In genomic region chr7:122672981-122673380, GRCm38 (mm10) we compare ENCODE assay signal across 14 mouse cellular contexts. TPM values are rescaled to one million over a fixed set of nuclear protein-coding genes. Genes with fewer than 3 reads are reported as not detected.
A peak's percentile ranks its signal among the peaks of the same experiment; 100 is the strongest.
DNase-seq lines count a peak whose midpoint lies in the region; ATAC-seq lines count a peak whose summit lies in the region.
"Had no signal": no experiment of that assay in that cellular context is flagged by ENCODE, and none has a peak within 500 bp of the region (broad histone marks: within the 10 kb centered on the region; RNA-seq: fewer than 3 reads in every experiment).

No protein-coding gene starts in this region.

- ATAC-seq in forebrain, embryonic 16.5 days, result no peak
- no peak for ATAC-seq in forebrain, embryonic 12.5 days (ENCODE audit: low FRiP score)
- ATAC-seq in midbrain, embryonic 13.5 days, result no peak

- 40% methylated on average over 5 of the region's 5 CpGs for WGBS in forebrain, embryonic 16.5 days
- WGBS in forebrain, embryonic 12.5 days, result 49% methylated on average over 5 of the region's 5 CpGs
- 50% methylated on average over 5 of the region's 5 CpGs for WGBS in midbrain, embryonic 13.5 days
- 58% methylated on average over 5 of the region's 5 CpGs for WGBS in midbrain, embryonic 10.5 days

- H3K4me1 ChIP-seq in forebrain, embryonic 16.5 days (replicated peaks; ENCODE audit: control insufficient read depth, insufficient read depth, low read length), result peaks cover 8% of the 10 kb centered on the region
- H3K4me1 ChIP-seq in forebrain, embryonic 12.5 days, result peaks cover 8% of the 10 kb centered on the region
- H3K4me1 ChIP-seq in midbrain, embryonic 13.5 days (replicated peaks), result peaks cover 13% of the 10 kb centered on the region; the same call in 1 of the 2 replicates
- H3K4me1 ChIP-seq in midbrain, embryonic 10.5 days, result peaks cover 10% of the 10 kb centered on the region

- peak overlapping the region; percentile 19 for H3K4me3 ChIP-seq in forebrain, embryonic 16.5 days (replicated peaks; ENCODE audit: low read length)
- H3K4me3 ChIP-seq in forebrain, embryonic 12.5 days (replicated peaks), result no peak overlapping the region
- H3K4me3 ChIP-seq in midbrain, embryonic 13.5 days (replicated peaks), result peak overlapping the region; percentile 45
- H3K4me3 ChIP-seq in midbrain, embryonic 10.5 days, result no peak overlapping the region

- intact Hi-C loops in left cerebral cortex, postnatal 10 days (cut with DNase I), result loop anchor here (5.0 kb wide), 3 partner anchors 96 to 249 kb away; no protein-coding TSS in a partner anchor

- H3K27me3 ChIP-seq in forebrain, embryonic 16.5 days (replicated peaks; ENCODE audit: control insufficient read depth, insufficient read depth, low read length), result peaks cover 10% of the 10 kb centered on the region; the same call in 1 of the 2 replicates
- H3K27me3 ChIP-seq in forebrain, embryonic 12.5 days, result peaks cover 30% of the 10 kb centered on the region
- peaks cover 12% of the 10 kb centered on the region; the same call in 1 of the 2 replicates for H3K27me3 ChIP-seq in midbrain, embryonic 13.5 days
- peaks cover 20% of the 10 kb centered on the region for H3K27me3 ChIP-seq in midbrain, embryonic 10.5 days (ENCODE audit: low read depth, poor library complexity, severe bottlenecking)

- no peak overlapping the region for H3K27ac ChIP-seq in forebrain, embryonic 16.5 days (ENCODE audit: low read length)
- no peak overlapping the region for H3K27ac ChIP-seq in forebrain, embryonic 12.5 days
- H3K27ac ChIP-seq in midbrain, embryonic 13.5 days, result no peak overlapping the region
- H3K27ac ChIP-seq in midbrain, embryonic 10.5 days (replicated peaks), result no peak overlapping the region

- no peak for DNase-seq in midbrain, embryonic 10.5 days (ENCODE audit: low spot score)
- DNase-seq in left cerebral cortex, postnatal 10 days (ENCODE audit: extremely low spot score in 1 of 2, low spot score in 2 of 2), result peak; percentile 26 to 32
- DNase-seq in right cerebral cortex, postnatal 10 days (ENCODE audit: low spot score in 2 of 2), result peak; percentile 50 to 63
- DNase-seq in cerebellum, adult 11 months, result no peak
- DNase-seq in spleen, adult 12 weeks (ENCODE audit: low spot score), result no peak
- DNase-seq: heart, postnatal 36 days; kidney, adult 9 months; thymus, postnatal 4 days had no signal

- H3K9ac ChIP-seq in forebrain, embryonic 16.5 days (replicated peaks; ENCODE audit: low read depth, low read length), result no peak overlapping the region
- no peak overlapping the region for H3K9ac ChIP-seq in forebrain, embryonic 12.5 days
- H3K9ac ChIP-seq in midbrain, embryonic 13.5 days (replicated peaks), result no peak overlapping the region

- H3K36me3 ChIP-seq in forebrain, embryonic 16.5 days (ENCODE audit: control insufficient read depth, insufficient read depth), result no peaks in the 10 kb centered on the region
- no peaks in the 10 kb centered on the region for H3K36me3 ChIP-seq in forebrain, embryonic 12.5 days (replicated peaks)
- H3K36me3 ChIP-seq in midbrain, embryonic 13.5 days, result no peaks in the 10 kb centered on the region
- H3K36me3 ChIP-seq in midbrain, embryonic 10.5 days, result no peaks in the 10 kb centered on the region

- peak overlapping the region; percentile 20 for H3K4me2 ChIP-seq in forebrain, embryonic 16.5 days (ENCODE audit: low read length)
- no peak overlapping the region for H3K4me2 ChIP-seq in forebrain, embryonic 12.5 days
- peak overlapping the region; percentile 68 for H3K4me2 ChIP-seq in midbrain, embryonic 13.5 days (replicated peaks)
- H3K4me2 ChIP-seq: liver, embryonic 11.5 days had no signal

- no peaks in the 10 kb centered on the region for H3K9me3 ChIP-seq in forebrain, embryonic 16.5 days (ENCODE audit: control insufficient read depth, low read length)
- H3K9me3 ChIP-seq in forebrain, embryonic 12.5 days, result no peaks in the 10 kb centered on the region
- H3K9me3 ChIP-seq in midbrain, embryonic 13.5 days, result no peaks in the 10 kb centered on the region
- no peaks in the 10 kb centered on the region for H3K9me3 ChIP-seq in midbrain, embryonic 10.5 days (replicated peaks)

RNA-seq across cellular contexts. Expression of gene Cacng3, which starts 2.7 kb away (rescaled TPM):
- 12.8 TPM in 2 replicates for polyA plus RNA-seq in forebrain, embryonic 16.5 days (2015; fragmentation: Nextera tagmentation; extraction: Ambion mirVana)
- polyA plus RNA-seq in forebrain, embryonic 12.5 days (2016; fragmentation: Nextera tagmentation; extraction: Ambion mirVana), result 2.0 and 2.1 TPM in 2 replicates
- polyA plus RNA-seq in midbrain, embryonic 13.5 days (2015; fragmentation: Nextera tagmentation; extraction: Ambion mirVana), result 8.2 and 9.7 TPM in 2 replicates
- polyA plus RNA-seq in midbrain, embryonic 10.5 days (2016; fragmentation: Nextera tagmentation; extraction: Ambion mirVana), result 0.74 and 0.96 TPM in 2 replicates
- 100 to 1,000 TPM; 124 to 129 TPM for total RNA-seq in left cerebral cortex, postnatal 10 days (2021)
- total RNA-seq: heart, adult 8-10 months; heart, postnatal 36 days had no signal
- polyA plus RNA-seq: C2C12 had no signal

Comparison
In these comparisons a context has a peak if more than half of its experiments do, and no peak if none do; other contexts are left out.
1. H3K4me3 ChIP-seq: peak in forebrain, embryonic 16.5 days (single experiment) and midbrain, embryonic 13.5 days (single experiment); none in forebrain, embryonic 12.5 days (single experiment) and midbrain, embryonic 10.5 days (single experiment).
2. DNase-seq: peak in left cerebral cortex, postnatal 10 days (2 of 2) and right cerebral cortex, postnatal 10 days (2 of 2); none in midbrain, embryonic 10.5 days (single experiment), cerebellum, adult 11 months (single experiment) and spleen, adult 12 weeks (single experiment).